Mouse (Mus musculus): ENCODE results near the gene Arl15.

DNA sequence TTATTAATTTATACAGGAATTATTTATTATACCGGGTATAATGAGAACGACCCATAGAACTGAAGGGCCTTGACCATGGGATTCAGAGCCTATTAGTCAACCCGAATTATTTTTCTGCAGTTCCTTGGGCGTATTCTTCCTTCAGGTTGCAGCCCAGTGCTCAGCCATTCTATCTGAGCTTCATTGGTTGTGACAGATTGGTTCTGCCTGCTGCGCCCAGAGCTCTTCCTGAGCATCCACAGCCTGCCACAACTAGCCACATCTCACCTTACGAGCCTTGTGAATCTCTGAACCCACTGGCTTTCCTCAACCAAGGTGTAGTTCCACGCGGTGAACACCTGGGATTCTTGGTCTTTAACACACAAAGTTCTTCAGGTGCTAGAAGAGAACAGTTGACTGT, 350.9 kb downstream of the Arl15 start:
- no peak for TF ChIP-seq CTCF (IDR thresholded peaks at IDR 0.05)
- no peak for TF ChIP-seq EP300 (IDR thresholded peaks at IDR 0.05)
